Mouse (Mus musculus) kidney, embryonic 14.5 days (tissue): ENCODE results near the gene Rbpj. TPM values are rescaled to one million over a fixed set of nuclear protein-coding genes. Genes with fewer than 3 reads are reported as not detected.

Experiments
- ATAC-seq: fragments of 200-750 bp; cut with Nextera tagmentation; 2 replicates; pipeline ENCODE4 v1.8.0; 2017; ENCODE audit warnings: moderate number of reproducible peaks, mild to moderate bottlenecking, moderate TSS enrichment, moderate library complexity; ENCODE audit not compliant: low FRiP score, low TSS enrichment
- H3K27ac ChIP-seq: fragments of 300-500 bp; sonication (generic); 2 replicates; pipeline ENCODE4 v1.5.1; 2014; ENCODE audit warnings: low read depth, mild to moderate bottlenecking, low read length, moderate library complexity, mixed read lengths
- H3K27me3 ChIP-seq: fragments of 300-500 bp; sonication (generic); 2 replicates; pipeline ENCODE4 v1.6.1; 2014; ENCODE audit warnings: mild to moderate bottlenecking, low read length; ENCODE audit not compliant: control insufficient read depth, insufficient read depth
- H3K36me3 ChIP-seq: fragments of 300-500 bp; sonication (generic); 2 replicates; pipeline ENCODE4 v1.6.1; 2014; ENCODE audit warnings: low read length, mixed read lengths; ENCODE audit not compliant: control insufficient read depth, insufficient read depth
- H3K4me1 ChIP-seq: fragments of 300-500 bp; sonication (generic); 2 replicates; pipeline ENCODE4 v1.6.1; 2014; ENCODE audit warnings: low read length, mixed read lengths; ENCODE audit not compliant: control insufficient read depth, insufficient read depth
- H3K4me2 ChIP-seq: fragments of 300-500 bp; sonication (generic); replicated peaks from 2 replicates; pipeline ENCODE4 v1.6.1; 2014; ENCODE audit warnings: low read depth, mild to moderate bottlenecking, low read length
- H3K4me3 ChIP-seq: fragments of 300-500 bp; sonication (generic); 2 replicates; pipeline ENCODE4 v1.5.1; 2014; ENCODE audit warnings: mild to moderate bottlenecking, low read length
- H3K9ac ChIP-seq: fragments of 300-500 bp; sonication (generic); 2 replicates; pipeline ENCODE4 v1.6.1; 2014; ENCODE audit warnings: low read depth, mild to moderate bottlenecking, low read length, moderate library complexity
- H3K9me3 ChIP-seq: fragments of 300-500 bp; sonication (generic); 2 replicates; pipeline ENCODE4 v1.6.1; 2016; ENCODE audit warnings: low read length; ENCODE audit not compliant: control insufficient read depth
- WGBS: fragments of 180-500 bp; shearing (Covaris S2); extraction: QIAGEN DNeasy Blood & Tissue Kit; methylation state at CpG from one replicate; pipeline ENCODE4 v1.1.7; 2014; 5-methylcytosine and 5-hydroxymethylcytosine counted together
- polyA plus RNA-seq: library from polyadenylated mRNA; unstranded; fragments of >200 nt; fragmentation: Nextera tagmentation; extraction: Ambion mirVana; gene quantifications from 2 replicates; pipeline ENCODE4 v1.2.1, GENCODE M21; 2014

The Rbpj gene
- polyA plus RNA-seq = 25.8 and 47.4 TPM in 2 replicates

DNA sequence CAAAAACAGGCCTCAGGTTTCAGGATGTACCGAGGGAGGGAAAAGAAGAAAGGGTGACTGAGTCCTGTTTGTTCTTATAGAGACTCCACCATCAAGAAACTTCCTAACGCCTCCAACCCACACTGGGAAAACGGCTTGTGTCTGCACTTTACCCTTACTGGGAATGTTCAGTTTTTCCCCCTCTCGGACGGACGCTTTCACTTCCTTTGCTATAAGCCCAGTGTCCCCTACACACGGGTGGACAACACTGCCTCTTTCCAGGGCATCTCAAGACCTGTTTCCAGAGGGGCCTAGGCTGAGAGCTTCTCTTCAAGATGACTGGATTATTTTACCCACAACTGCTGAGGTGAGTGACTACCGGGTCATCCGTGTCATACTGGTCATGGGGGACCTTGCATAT, at the start of gene Rbpj:
Gene Rbpj, plus strand, starts transcription at position 270 of the 400 bp plus-strand sequence.
- Histone ChIP-seq H3K27me3 (no peaks in the 10 kb centered on the region), H3K9me3 (no peaks in the 10 kb centered on the region), H3K4me3 (no peak within 1 kb of the TSS), H3K36me3 (no peaks in the 10 kb centered on the region), H3K4me1 (0 out of 2 replicates have a peak, but pooled peaks cover 2% of the 10 kb centered on the region), H3K4me2 (no peak within 1 kb of the TSS), H3K27ac (no peak within 1 kb of the TSS), H3K9ac (no peak within 1 kb of the TSS)
- WGBS = 87% methylated on average over 9 of the region's 9 CpGs
- no peak for ATAC-seq

DNA sequence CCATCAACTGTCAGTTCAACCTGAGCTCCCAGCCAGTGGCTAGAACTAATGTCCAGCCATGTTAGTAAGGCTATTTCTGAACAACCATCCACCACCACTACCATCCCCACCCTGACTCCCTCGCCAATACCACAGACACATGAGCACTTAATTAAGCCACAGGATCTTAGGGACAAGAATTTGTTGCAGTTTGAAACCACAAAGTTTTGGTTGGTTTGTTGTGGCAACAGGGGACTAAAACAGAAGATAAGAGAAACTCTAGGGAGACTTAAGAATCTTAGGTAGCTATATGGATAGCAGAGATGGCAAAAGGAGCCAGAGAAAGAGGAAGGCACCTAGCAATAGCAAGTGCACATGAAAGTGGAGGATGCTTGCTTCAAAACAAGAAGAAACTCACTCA, 45.2 kb upstream of the Rbpj start:
- ATAC-seq = no peak
- H3K4me1 ChIP-seq = no peaks in the 10 kb centered on the region
- WGBS = 96% methylated on average over 1 of the region's 1 CpGs
- no peak overlapping the region for H3K4me3 ChIP-seq
- H3K9me3 ChIP-seq = no peaks in the 10 kb centered on the region
- H3K36me3 ChIP-seq = no peaks in the 10 kb centered on the region
- H3K9ac ChIP-seq = no peak overlapping the region
- H3K27me3 ChIP-seq = no peaks in the 10 kb centered on the region
- H3K4me2 ChIP-seq = no peak overlapping the region
- no peak overlapping the region for H3K27ac ChIP-seq

DNA sequence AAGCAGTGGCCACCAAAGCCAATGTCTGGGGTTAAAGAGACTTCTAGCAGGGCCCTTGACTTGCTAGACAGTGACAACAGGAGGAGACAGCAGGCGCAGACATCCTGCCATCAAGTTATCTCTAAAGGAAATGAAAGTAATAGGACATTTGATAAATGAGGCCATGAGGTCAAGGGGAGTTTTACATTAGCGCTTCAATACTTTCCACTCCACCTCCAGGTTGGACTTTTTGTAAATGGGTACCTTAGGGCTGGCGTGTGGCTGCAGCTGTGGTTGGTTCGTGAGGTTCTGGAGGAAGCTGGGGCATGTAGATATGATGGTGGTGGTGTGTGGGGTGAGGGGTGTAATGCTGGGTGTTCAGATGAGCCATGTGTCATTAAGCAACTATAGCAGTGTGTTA, 44.7 kb upstream of the Rbpj start:
- no peak overlapping the region for H3K27ac ChIP-seq
- H3K27me3 ChIP-seq = no peaks in the 10 kb centered on the region

DNA sequence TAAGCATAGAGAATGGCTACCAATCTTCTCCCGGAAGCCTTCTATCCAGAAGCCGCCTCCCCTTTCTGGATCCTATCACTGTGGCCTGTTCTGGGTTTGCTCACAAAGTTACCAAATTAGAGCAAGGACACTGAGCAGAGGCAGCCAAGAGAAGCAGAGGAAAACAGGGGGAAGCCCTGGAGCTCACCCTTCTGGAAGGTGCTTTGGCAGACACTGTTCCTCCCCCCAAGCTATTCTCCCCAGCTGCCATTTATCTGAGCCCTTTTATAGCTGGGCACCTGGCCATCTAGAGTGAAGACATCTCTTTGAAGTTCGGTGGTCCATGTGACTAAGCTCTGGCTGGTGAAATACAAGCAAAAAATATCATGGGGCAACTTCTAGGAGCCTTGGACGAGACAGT, 38.5 kb upstream of the Rbpj start:
- ATAC-seq = no peak

More for the DNA sequence above, 44.7 kb upstream of the Rbpj start:
- H3K4me2 ChIP-seq = no peak overlapping the region
- H3K4me1 ChIP-seq = no peaks in the 10 kb centered on the region
- no peak overlapping the region for H3K9ac ChIP-seq
- H3K4me3 ChIP-seq = no peak overlapping the region
- no peaks in the 10 kb centered on the region for H3K9me3 ChIP-seq
- H3K36me3 ChIP-seq = no peaks in the 10 kb centered on the region
- ATAC-seq = no peak
- 63% methylated on average over 4 of the region's 4 CpGs for WGBS

DNA sequence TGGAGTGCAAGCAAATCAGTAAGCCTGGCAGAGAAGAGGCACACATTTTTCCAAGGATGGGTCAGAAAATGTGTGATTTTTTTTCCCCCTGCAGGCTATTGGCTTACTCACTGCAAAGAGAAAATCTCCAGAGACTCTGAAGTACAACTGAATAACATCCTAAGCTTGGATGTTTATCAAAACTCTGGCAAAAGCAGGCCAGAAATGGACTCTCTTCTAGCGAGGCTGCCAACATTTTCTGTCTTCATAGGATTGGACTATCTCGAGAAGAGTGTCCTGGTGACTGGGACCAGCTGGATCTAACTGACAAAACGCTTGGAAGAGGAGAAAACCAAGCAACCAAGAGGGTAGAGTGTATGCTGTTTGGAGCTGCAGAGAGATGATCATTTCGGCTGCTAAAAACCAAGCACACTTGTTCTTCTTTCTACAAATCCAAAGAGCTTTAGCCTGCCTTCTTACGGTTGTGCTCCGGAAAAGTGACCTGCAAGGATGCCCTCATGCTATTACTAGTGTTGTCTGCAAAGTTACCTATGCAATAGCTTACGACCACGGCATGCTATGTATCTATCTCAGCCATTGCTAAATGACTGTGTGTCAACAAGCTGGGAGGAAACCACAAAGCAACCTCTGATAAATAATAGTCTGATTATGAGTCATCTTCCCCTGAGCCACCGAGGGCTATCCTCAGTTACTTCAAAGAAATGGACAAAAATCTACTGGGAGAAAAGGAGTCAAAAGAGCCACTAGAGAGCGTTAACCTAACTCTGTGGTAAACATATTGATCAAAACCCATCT, 36.1 kb upstream of the Rbpj start:
- no peaks in the 10 kb centered on the region for H3K36me3 ChIP-seq
- H3K9me3 ChIP-seq = no peaks in the 10 kb centered on the region
- H3K4me3 ChIP-seq = no peak overlapping the region
- H3K9ac ChIP-seq = no peak overlapping the region
- no peak overlapping the region for H3K27ac ChIP-seq
- H3K4me2 ChIP-seq = no peak overlapping the region
- no peaks in the 10 kb centered on the region for H3K27me3 ChIP-seq
- ATAC-seq = no peak
- WGBS = 81% methylated on average over 10 of the region's 10 CpGs
- H3K4me1 ChIP-seq = no peaks in the 10 kb centered on the region

More for the DNA sequence above, 38.5 kb upstream of the Rbpj start:
- no peaks in the 10 kb centered on the region for H3K4me1 ChIP-seq
- H3K4me3 ChIP-seq = no peak overlapping the region
- H3K9me3 ChIP-seq = no peaks in the 10 kb centered on the region
- H3K9ac ChIP-seq = no peak overlapping the region
- WGBS = 71% methylated on average over 4 of the region's 4 CpGs
- H3K27ac ChIP-seq = no peak overlapping the region
- no peaks in the 10 kb centered on the region for H3K27me3 ChIP-seq
- H3K4me2 ChIP-seq = no peak overlapping the region
- no peaks in the 10 kb centered on the region for H3K36me3 ChIP-seq

DNA sequence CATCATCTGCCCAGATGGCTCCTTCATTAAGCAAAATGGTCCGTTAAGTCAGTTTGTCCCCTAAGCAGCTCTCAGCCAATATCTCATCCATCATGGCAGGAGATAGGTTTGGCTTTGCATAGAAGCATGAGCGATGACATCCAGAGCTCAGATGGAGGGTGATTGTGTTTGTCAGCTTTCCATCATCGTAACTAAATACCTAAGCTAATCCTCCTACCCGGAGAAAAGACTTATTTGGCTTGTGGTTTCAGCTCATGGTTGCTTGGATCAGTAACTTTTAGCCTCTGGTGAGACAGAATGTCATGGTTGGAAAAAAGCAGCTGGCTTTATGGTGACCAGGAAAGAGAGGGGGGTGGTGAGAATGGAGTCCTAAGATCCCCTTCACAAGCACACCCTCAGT, 33.5 kb upstream of the Rbpj start:
- 78% methylated on average over 4 of the region's 4 CpGs for whole genome bisulfite sequencing
- no peak for ATAC-seq
- H3K4me3 ChIP-seq = no peak overlapping the region
- no peaks in the 10 kb centered on the region for H3K27me3 ChIP-seq
- no peaks in the 10 kb centered on the region for H3K36me3 ChIP-seq
- H3K9me3 ChIP-seq = no peaks in the 10 kb centered on the region
- no peak overlapping the region for H3K27ac ChIP-seq
- H3K4me2 ChIP-seq = no peak overlapping the region
- H3K9ac ChIP-seq = no peak overlapping the region
- no peaks in the 10 kb centered on the region for H3K4me1 ChIP-seq

DNA sequence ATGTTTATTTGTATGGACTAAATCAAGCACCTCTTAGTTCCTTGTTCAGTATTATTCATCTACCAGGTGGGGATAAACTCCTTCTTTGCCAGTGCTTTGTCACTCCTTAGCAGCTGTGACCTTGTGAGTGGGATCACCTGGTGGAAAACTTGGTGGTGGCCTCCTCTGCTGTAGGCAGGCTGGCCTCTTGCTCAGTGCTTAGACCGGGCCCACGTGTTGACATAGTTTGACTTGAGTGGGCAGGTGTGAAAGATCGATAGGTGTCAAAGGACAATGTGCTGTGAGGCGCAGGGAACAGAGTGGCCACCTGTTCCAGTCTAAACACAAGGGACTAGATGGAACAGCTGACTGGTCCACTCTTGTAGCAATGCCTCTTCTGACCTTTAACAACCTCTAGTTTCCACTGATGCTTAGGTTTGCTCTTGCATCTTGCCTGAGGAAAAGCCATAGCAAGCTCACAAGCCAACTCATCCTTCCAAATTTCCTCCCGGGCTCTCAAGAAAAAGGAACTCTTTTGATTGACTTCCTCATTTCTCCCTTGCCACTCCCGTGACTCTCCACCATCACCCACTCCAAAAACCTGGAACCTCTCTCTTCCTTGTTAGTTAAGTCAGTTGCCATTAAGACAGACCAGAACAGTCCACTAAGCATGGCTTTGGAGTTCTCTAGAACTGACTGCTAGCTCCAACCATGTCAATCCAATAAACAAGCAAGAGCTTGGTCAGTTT, 28.9 kb upstream of the Rbpj start:
- no peaks in the 10 kb centered on the region for H3K4me1 ChIP-seq
- H3K9ac ChIP-seq = no peak overlapping the region
- H3K9me3 ChIP-seq = no peaks in the 10 kb centered on the region
- WGBS = 64% methylated on average over 6 of the region's 6 CpGs
- H3K36me3 ChIP-seq = no peaks in the 10 kb centered on the region
- no peak overlapping the region for H3K4me2 ChIP-seq
- H3K4me3 ChIP-seq = no peak overlapping the region
- no peak for ATAC-seq
- no peak overlapping the region for H3K27ac ChIP-seq
- H3K27me3 ChIP-seq = no peaks in the 10 kb centered on the region

DNA sequence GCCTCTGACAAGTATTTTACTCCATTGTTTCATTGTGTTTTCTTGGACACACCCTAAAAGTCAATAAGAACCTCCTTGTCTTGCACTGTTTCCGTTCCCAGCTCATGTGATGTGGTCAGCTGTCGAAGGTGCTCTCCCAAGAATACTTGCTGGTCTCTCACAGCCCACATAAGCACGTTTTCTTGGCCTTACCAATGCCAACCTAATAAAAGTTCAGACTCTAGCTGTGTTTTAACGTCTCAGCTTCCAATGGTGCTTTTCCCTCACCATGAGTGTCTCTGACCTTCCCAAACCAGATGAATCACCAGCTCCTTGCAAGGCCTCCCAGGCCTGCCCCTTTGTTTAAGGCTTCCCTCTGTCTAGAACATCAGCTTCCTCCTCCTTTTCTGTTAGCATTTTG, 28.2 kb upstream of the Rbpj start:
- H3K27ac ChIP-seq = no peak overlapping the region
- 77% methylated on average over 4 of the region's 4 CpGs for WGBS
- no peak overlapping the region for H3K9ac ChIP-seq
- no peaks in the 10 kb centered on the region for H3K27me3 ChIP-seq
- H3K4me2 ChIP-seq = no peak overlapping the region
- no peak overlapping the region for H3K4me3 ChIP-seq
- H3K36me3 ChIP-seq = no peaks in the 10 kb centered on the region
- no peaks in the 10 kb centered on the region for H3K9me3 ChIP-seq
- no peaks in the 10 kb centered on the region for H3K4me1 ChIP-seq
- ATAC-seq = no peak

DNA sequence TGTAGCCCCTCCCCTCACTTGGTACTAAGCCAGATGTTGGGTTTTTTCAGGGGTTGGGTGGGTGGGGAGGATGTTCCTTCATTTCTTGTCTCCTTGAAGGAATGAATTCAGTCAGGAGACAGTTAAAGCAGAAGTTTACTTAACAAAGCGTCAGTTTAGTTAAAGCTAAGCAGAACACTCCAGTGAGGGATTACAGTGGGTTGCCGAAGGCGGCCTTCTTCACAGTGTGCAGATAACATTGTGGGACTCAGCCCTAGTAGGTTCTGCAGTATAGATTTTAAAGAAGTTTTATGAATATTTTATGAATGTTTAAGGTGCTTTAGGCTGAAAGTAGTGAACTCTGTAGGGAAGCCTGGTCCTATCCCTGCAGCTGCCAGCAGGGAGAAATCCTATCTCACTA, 27.7 kb upstream of the Rbpj start:
- Histone ChIP-seq H3K27ac (no peak overlapping the region), H3K36me3 (no peaks in the 10 kb centered on the region), H3K4me1 (no peaks in the 10 kb centered on the region), H3K27me3 (no peaks in the 10 kb centered on the region), H3K4me3 (no peak overlapping the region), H3K9me3 (no peaks in the 10 kb centered on the region), H3K4me2 (no peak overlapping the region), H3K9ac (no peak overlapping the region)
- 89% methylated on average over 3 of the region's 3 CpGs for WGBS
- ATAC-seq = no peak
